Mouse (Mus musculus): ENCODE results near the gene Nod2. TPM values are rescaled to one million over a fixed set of nuclear protein-coding genes. Genes with fewer than 3 reads are reported as not detected.

The Nod2 gene
- polyA plus RNA-seq (2016; fragmentation: Nextera tagmentation; extraction: Ambion mirVana) = 0.05 and 0.06 TPM in 2 replicates

GRCm38 (mm10) chr8:88646837-88647778 is at the start of gene Nod2:
Gene Nod2, plus strand, starts transcription at chr8:88647315.
- H3K4me1 ChIP-seq = peaks cover 12% of the 10 kb centered on the region
- 10% methylated on average over 33 of the region's 33 CpGs for WGBS (ENCODE audit: insufficient replicate concordance)
- peak within 1 kb of the TSS; percentile 32 for H3K4me3 ChIP-seq
- peaks cover 12% of the 10 kb centered on the region; the same call in 1 of the 2 replicates for H3K27me3 ChIP-seq (replicated peaks)
- no peak within 1 kb of the TSS for H3K9ac ChIP-seq
- peak within 1 kb of the TSS; percentile 67 for H3K4me2 ChIP-seq
- no peak within 1 kb of the TSS for H3K27ac ChIP-seq
- no peaks in the 10 kb centered on the region for H3K36me3 ChIP-seq
- ATAC-seq = peak; percentile 79
- no peaks in the 10 kb centered on the region for H3K9me3 ChIP-seq (replicated peaks)

- 65% methylated on average over 5 of the region's 5 CpGs for WGBS (ENCODE audit: insufficient replicate concordance)
- peaks cover 8% of the 10 kb centered on the region; the same call in 1 of the 2 replicates for H3K27me3 ChIP-seq (replicated peaks)
- no peak for ATAC-seq
- H3K36me3 ChIP-seq = no peaks in the 10 kb centered on the region
- H3K27ac ChIP-seq = no peak overlapping the region
- H3K4me2 ChIP-seq = no peak overlapping the region
- no peak overlapping the region for H3K9ac ChIP-seq
- no peak overlapping the region for H3K4me3 ChIP-seq
- no peaks in the 10 kb centered on the region for H3K9me3 ChIP-seq (replicated peaks)
- H3K4me1 ChIP-seq = no peaks in the 10 kb centered on the region
These were observed 48.5 kb upstream of the Nod2 start for GRCm38 (mm10) chr8:88598578-88598977.

- Histone ChIP-seq H3K4me2 (no peak overlapping the region), H3K9me3 (replicated peaks) (no peaks in the 10 kb centered on the region), H3K4me3 (no peak overlapping the region), H3K27ac (no peak overlapping the region), H3K36me3 (no peaks in the 10 kb centered on the region), H3K27me3 (replicated peaks) (peaks cover 16% of the 10 kb centered on the region; the same call in 1 of the 2 replicates), H3K4me1 (no peaks in the 10 kb centered on the region), H3K9ac (no peak overlapping the region)
- WGBS (ENCODE audit: insufficient replicate concordance) = 59% methylated on average over 7 of the region's 7 CpGs
- no peak for ATAC-seq
These were observed 47.6 kb upstream of the Nod2 start for GRCm38 (mm10) chr8:88599491-88599890.

- Histone ChIP-seq H3K4me3 (no peak overlapping the region), H3K27me3 (replicated peaks) (peaks cover 19% of the 10 kb centered on the region; the same call in 1 of the 2 replicates), H3K4me1 (no peaks in the 10 kb centered on the region), H3K36me3 (no peaks in the 10 kb centered on the region), H3K9ac (no peak overlapping the region), H3K27ac (no peak overlapping the region), H3K4me2 (peak overlapping the region; percentile 27; the same call in 1 of the 2 replicates), H3K9me3 (replicated peaks) (no peaks in the 10 kb centered on the region)
- WGBS (ENCODE audit: insufficient replicate concordance) = 15% methylated on average over 10 of the region's 10 CpGs
- ATAC-seq = no peak
These were observed 43.6 kb upstream of the Nod2 start for GRCm38 (mm10) chr8:88603446-88603989.

- 14% methylated on average over 20 of the region's 20 CpGs for WGBS (ENCODE audit: insufficient replicate concordance)
- Histone ChIP-seq H3K4me2 (peak overlapping the region; percentile 27; the same call in 1 of the 2 replicates), H3K9ac (no peak overlapping the region), H3K9me3 (replicated peaks) (no peaks in the 10 kb centered on the region), H3K36me3 (no peaks in the 10 kb centered on the region), H3K4me1 (no peaks in the 10 kb centered on the region), H3K4me3 (no peak overlapping the region), H3K27ac (no peak overlapping the region), H3K27me3 (replicated peaks) (peaks cover 19% of the 10 kb centered on the region; the same call in 1 of the 2 replicates)
- ATAC-seq = no peak
These were observed 42.8 kb upstream of the Nod2 start for GRCm38 (mm10) chr8:88604065-88605038.

GRCm38 (mm10) chr8:88605361-88606040 is 41.6 kb upstream of the Nod2 start:
- no peak overlapping the region for H3K27ac ChIP-seq
- H3K9me3 ChIP-seq (replicated peaks) = no peaks in the 10 kb centered on the region
- no peak for ATAC-seq
- no peak overlapping the region for H3K4me3 ChIP-seq
- 48% methylated on average over 13 of the region's 13 CpGs for WGBS (ENCODE audit: insufficient replicate concordance)
- no peak overlapping the region for H3K4me2 ChIP-seq
- no peaks in the 10 kb centered on the region for H3K36me3 ChIP-seq
- no peaks in the 10 kb centered on the region for H3K4me1 ChIP-seq
- no peak overlapping the region for H3K9ac ChIP-seq
- H3K27me3 ChIP-seq (replicated peaks) = peaks cover 19% of the 10 kb centered on the region; the same call in 1 of the 2 replicates

GRCm38 (mm10) chr8:88609036-88609435 is 38.1 kb upstream of the Nod2 start:
- ATAC-seq = no peak
- Histone ChIP-seq H3K27ac (no peak overlapping the region), H3K4me1 (no peaks in the 10 kb centered on the region), H3K4me3 (no peak overlapping the region), H3K4me2 (no peak overlapping the region), H3K27me3 (replicated peaks) (peaks cover 10% of the 10 kb centered on the region; the same call in 1 of the 2 replicates), H3K9ac (no peak overlapping the region), H3K36me3 (no peaks in the 10 kb centered on the region), H3K9me3 (replicated peaks) (no peaks in the 10 kb centered on the region)
- 66% methylated on average over 8 of the region's 8 CpGs for WGBS (ENCODE audit: insufficient replicate concordance)

GRCm38 (mm10) chr8:88610271-88610670 is 36.8 kb upstream of the Nod2 start:
- no peak overlapping the region for H3K27ac ChIP-seq
- no peak overlapping the region for H3K4me3 ChIP-seq
- ATAC-seq = no peak
- 60% methylated on average over 6 of the region's 6 CpGs for WGBS (ENCODE audit: insufficient replicate concordance)
- H3K4me1 ChIP-seq = no peaks in the 10 kb centered on the region
- H3K27me3 ChIP-seq (replicated peaks) = peaks cover 9% of the 10 kb centered on the region
- H3K9me3 ChIP-seq (replicated peaks) = no peaks in the 10 kb centered on the region
- H3K9ac ChIP-seq = no peak overlapping the region
- no peaks in the 10 kb centered on the region for H3K36me3 ChIP-seq
- no peak overlapping the region for H3K4me2 ChIP-seq

- no peak for ATAC-seq
- H3K36me3 ChIP-seq = no peaks in the 10 kb centered on the region
- H3K27me3 ChIP-seq (replicated peaks) = peaks cover 27% of the 10 kb centered on the region
- WGBS (ENCODE audit: insufficient replicate concordance) = 56% methylated on average over 5 of the region's 5 CpGs
- H3K4me1 ChIP-seq = no peaks in the 10 kb centered on the region
- no peaks in the 10 kb centered on the region for H3K9me3 ChIP-seq (replicated peaks)
- H3K27ac ChIP-seq = no peak overlapping the region
- no peak overlapping the region for H3K4me3 ChIP-seq
- H3K4me2 ChIP-seq = no peak overlapping the region
- H3K9ac ChIP-seq = no peak overlapping the region
These were observed 32.1 kb upstream of the Nod2 start for GRCm38 (mm10) chr8:88614981-88615380.

GRCm38 (mm10) chr8:88618612-88619011 is 28.5 kb upstream of the Nod2 start:
- H3K27ac ChIP-seq = no peak overlapping the region
- H3K27me3 ChIP-seq (replicated peaks) = peaks cover 29% of the 10 kb centered on the region
- no peak for ATAC-seq

GRCm38 (mm10) chr8:88619513-88619912 is 27.6 kb upstream of the Nod2 start:
- H3K4me3 ChIP-seq = no peak overlapping the region
- H3K36me3 ChIP-seq = no peaks in the 10 kb centered on the region
- peaks cover 33% of the 10 kb centered on the region for H3K27me3 ChIP-seq (replicated peaks)
- H3K9me3 ChIP-seq (replicated peaks) = no peaks in the 10 kb centered on the region
- no peak overlapping the region for H3K9ac ChIP-seq
- no peak overlapping the region for H3K4me2 ChIP-seq
- WGBS (ENCODE audit: insufficient replicate concordance) = 33% methylated on average over 3 of the region's 3 CpGs
- no peak for ATAC-seq
- no peaks in the 10 kb centered on the region for H3K4me1 ChIP-seq
- no peak overlapping the region for H3K27ac ChIP-seq

More at GRCm38 (mm10) chr8:88618612-88619011, 28.5 kb upstream of the Nod2 start:
- WGBS (ENCODE audit: insufficient replicate concordance) = 19% methylated on average over 5 of the region's 5 CpGs
- no peaks in the 10 kb centered on the region for H3K9me3 ChIP-seq (replicated peaks)
- no peak overlapping the region for H3K9ac ChIP-seq
- no peaks in the 10 kb centered on the region for H3K4me1 ChIP-seq
- no peaks in the 10 kb centered on the region for H3K36me3 ChIP-seq
- H3K4me3 ChIP-seq = no peak overlapping the region
- no peak overlapping the region for H3K4me2 ChIP-seq

All from liver, embryonic 12.5 days (tissue).